Mouse (Mus musculus): ENCODE measurements around the gene Dexi. TPM values are rescaled to one million over a fixed set of nuclear protein-coding genes. Genes with fewer than 3 reads are reported as not detected.

The Dexi gene
- polyA plus RNA-seq, 1 experiment from 2014 or later, result 25.6 TPM

DNA sequence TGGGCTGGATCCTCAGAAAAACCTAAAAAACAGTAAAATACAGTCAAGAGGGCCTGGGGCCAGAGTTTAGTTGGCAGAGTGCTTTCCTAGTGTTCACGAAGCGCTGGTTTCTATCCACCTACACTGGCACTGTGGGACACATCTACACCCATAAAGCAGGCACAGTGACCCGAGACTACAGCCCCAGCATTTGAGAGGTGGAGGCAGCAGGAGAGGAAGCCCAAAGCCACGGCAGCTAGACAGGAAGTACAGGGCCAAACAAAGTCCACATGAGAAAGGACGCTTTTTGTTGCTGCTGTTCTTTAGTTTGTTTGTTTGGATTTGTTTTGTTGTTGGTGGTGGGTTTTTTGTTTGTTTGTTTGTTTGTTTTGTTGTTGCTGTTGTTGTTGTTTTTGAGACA is 6.5 kb downstream of the Dexi start:
- H3K4me1 ChIP-seq, result peaks cover 28% of the 10 kb centered on the region
- H3K9ac ChIP-seq, result no peak overlapping the region
- 0 out of 2 replicates have a peak, but pooled peaks cover 7% of the 10 kb centered on the region for H3K36me3 ChIP-seq
- H3K27ac ChIP-seq, result no peak overlapping the region
- no peak for ATAC-seq (ENCODE audit: borderline replicate concordance, extremely low read depth, low FRiP score, low TSS enrichment)
- H3K9me3 ChIP-seq, result no peaks in the 10 kb centered on the region
- WGBS, result 67% methylated on average over 5 of the region's 5 CpGs
- H3K4me2 ChIP-seq, result no peak overlapping the region
- no peak overlapping the region for H3K4me3 ChIP-seq
- no peaks in the 10 kb centered on the region for H3K27me3 ChIP-seq

DNA sequence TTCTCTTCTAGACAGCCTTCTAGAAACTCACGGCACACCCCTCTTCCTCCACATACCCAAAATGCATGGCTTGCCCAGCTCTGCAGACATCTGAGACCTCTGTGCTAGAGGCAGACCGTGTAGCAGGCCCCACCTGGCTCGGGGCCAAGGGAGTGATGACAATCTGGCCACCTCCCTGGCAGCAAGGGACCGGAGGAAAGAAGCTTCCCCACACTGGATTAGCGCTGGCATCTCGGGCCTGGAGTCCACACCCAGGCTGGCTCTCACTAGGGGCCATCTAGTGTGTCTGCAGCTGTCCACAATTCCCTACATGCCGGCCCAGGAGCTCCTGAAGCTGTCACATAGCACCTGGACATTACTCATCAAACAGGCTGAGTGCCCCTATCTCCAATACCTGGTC is 8.3 kb downstream of the Dexi start:
- Histone ChIP-seq H3K27ac (no peak overlapping the region), H3K36me3 (peaks cover 15% of the 10 kb centered on the region), H3K27me3 (no peaks in the 10 kb centered on the region), H3K4me1 (peaks cover 11% of the 10 kb centered on the region), H3K4me3 (no peak overlapping the region), H3K9ac (no peak overlapping the region), H3K4me2 (no peak overlapping the region), H3K9me3 (no peaks in the 10 kb centered on the region)
- no peak for ATAC-seq (ENCODE audit: borderline replicate concordance, extremely low read depth, low FRiP score, low TSS enrichment)
- WGBS, result 55% methylated on average over 7 of the region's 7 CpGs

DNA sequence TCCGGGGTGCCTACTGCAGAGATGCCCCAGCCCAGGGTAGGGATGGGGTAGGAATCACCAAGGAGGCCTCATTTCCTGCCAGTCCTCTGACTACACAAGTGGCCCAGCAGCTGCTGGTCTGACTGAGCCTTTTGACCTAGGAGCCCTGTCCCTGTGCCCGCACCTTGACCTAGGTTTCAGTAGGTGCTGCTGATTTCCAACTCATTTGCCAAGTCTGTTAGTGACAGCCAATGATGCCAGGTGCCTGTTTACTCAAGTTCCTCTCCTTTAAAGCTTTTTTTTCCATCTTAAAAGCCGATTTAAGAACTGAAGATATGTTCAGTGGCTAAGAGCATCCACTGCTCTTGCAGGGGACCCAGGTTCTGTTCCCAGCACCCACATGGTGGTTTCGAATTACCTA is 9.1 kb downstream of the Dexi start:
- Histone ChIP-seq H3K4me3 (no peak overlapping the region), H3K36me3 (peaks cover 17% of the 10 kb centered on the region), H3K4me2 (no peak overlapping the region), H3K9me3 (no peaks in the 10 kb centered on the region), H3K27me3 (no peaks in the 10 kb centered on the region), H3K9ac (no peak overlapping the region), H3K27ac (no peak overlapping the region), H3K4me1 (peaks cover 4% of the 10 kb centered on the region; the same call in 1 of the 2 replicates)
- WGBS, result 90% methylated on average over 4 of the region's 4 CpGs
- no peak for ATAC-seq (ENCODE audit: borderline replicate concordance, extremely low read depth, low FRiP score, low TSS enrichment)

DNA sequence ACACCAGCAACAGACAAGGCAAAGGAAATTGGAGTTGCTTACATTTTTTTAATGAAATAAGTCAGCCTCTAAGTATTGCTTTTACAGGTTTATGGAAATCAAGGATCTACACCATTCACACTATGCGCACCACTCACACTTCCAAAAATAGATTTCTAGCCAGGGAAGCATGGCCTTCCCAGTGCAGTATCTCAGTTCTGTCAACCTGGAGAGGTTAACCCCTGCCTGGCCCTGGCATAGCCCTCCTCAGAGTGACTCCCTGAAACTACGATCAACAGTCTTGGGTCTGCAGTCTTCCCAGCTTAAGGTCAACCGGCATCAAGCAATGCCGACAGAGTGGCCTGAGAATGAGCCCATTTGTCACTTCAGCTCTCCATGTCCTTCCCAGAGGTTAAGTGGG is 12.7 kb downstream of the Dexi start:
- Histone ChIP-seq H3K27ac (no peak overlapping the region), H3K9me3 (no peaks in the 10 kb centered on the region), H3K36me3 (peaks cover 17% of the 10 kb centered on the region), H3K4me3 (no peak overlapping the region), H3K27me3 (no peaks in the 10 kb centered on the region), H3K9ac (no peak overlapping the region), H3K4me1 (no peaks in the 10 kb centered on the region), H3K4me2 (no peak overlapping the region)
- WGBS, result 84% methylated on average over 4 of the region's 4 CpGs
- no peak for ATAC-seq (ENCODE audit: borderline replicate concordance, extremely low read depth, low FRiP score, low TSS enrichment)

DNA sequence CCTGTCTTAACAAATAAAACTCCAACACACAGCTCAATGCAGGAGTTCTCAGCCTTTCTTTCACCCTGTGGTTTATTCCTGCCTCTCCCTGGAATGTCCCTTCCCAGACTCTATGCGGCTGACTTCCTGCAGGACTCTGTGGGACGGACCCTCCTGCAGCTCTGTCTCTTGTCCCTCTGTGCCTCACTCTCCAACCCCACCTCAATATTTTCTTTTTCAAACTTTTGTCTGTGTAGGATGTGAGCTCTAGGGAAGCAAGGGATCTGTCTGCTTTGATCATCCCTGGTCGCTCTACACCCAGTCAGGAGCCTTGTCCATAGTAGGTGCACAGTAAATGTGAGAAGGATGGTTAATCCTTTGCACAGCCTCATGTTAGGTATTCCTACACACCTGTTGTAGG is 14.5 kb downstream of the Dexi start:
- H3K4me1 ChIP-seq, result no peaks in the 10 kb centered on the region
- H3K4me2 ChIP-seq, result no peak overlapping the region
- no peaks in the 10 kb centered on the region for H3K9me3 ChIP-seq
- no peak overlapping the region for H3K9ac ChIP-seq
- ATAC-seq (ENCODE audit: borderline replicate concordance, extremely low read depth, low FRiP score, low TSS enrichment), result no peak
- no peak overlapping the region for H3K4me3 ChIP-seq
- 78% methylated on average over 3 of the region's 3 CpGs for WGBS
- no peak overlapping the region for H3K27ac ChIP-seq
- H3K36me3 ChIP-seq, result peaks cover 14% of the 10 kb centered on the region
- H3K27me3 ChIP-seq, result no peaks in the 10 kb centered on the region

DNA sequence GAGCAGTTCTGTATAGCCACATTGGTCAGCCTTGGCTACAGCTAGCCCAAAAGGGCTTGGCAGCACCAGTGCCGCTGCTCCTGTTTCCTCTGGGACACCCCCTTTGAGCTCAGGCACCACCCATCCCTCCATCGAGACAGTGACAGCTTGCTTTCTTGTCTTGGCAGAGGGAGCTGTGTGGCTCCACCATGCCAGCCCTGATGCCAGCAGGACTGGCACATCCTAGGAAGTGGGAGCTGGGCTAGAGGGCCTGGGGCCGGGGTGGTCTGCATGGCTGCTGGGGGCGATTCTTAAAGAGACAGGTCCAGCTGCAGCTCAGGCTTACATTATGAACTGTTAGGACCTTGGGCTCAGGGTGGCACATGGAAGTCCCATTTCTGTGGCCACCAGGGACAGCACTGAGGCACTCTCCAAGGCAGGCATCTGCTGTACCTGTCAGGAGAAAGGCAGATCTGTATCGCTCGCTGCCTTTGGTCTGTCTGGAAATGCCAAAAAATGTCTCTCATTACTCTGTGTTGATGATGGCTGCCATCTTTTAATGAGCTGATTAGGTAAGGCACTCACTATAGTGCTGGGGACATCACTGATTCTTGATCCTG is 15.7 kb downstream of the Dexi start:
- no peak overlapping the region for H3K27ac ChIP-seq
- 79% methylated on average over 6 of the region's 6 CpGs for WGBS
- no peak for ATAC-seq (ENCODE audit: borderline replicate concordance, extremely low read depth, low FRiP score, low TSS enrichment)
- H3K4me1 ChIP-seq, result no peaks in the 10 kb centered on the region
- no peak overlapping the region for H3K4me2 ChIP-seq
- peaks cover 14% of the 10 kb centered on the region for H3K36me3 ChIP-seq
- no peaks in the 10 kb centered on the region for H3K9me3 ChIP-seq
- H3K27me3 ChIP-seq, result no peaks in the 10 kb centered on the region
- H3K4me3 ChIP-seq, result no peak overlapping the region
- no peak overlapping the region for H3K9ac ChIP-seq

DNA sequence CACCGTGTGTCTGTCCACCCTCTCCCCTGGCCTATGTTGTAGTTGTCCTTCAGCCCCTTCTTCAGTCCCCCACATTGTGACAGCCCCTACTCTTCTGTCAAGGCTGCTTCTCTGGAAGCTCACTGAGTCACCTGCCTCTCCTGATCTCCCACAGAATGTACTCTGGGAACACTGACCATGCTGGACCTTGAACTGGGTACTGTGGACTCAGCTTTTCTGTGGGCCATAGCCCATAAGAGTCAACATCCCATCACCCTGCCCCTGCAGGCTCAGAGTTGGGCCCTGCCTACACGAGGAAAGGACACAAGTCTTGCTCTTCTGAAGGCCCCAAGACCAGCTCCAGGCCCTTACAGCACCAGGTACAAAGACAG is 17.3 kb downstream of the Dexi start:
- Histone ChIP-seq H3K9ac (no peak overlapping the region), H3K9me3 (no peaks in the 10 kb centered on the region), H3K27me3 (no peaks in the 10 kb centered on the region), H3K27ac (no peak overlapping the region), H3K4me3 (no peak overlapping the region), H3K4me2 (no peak overlapping the region), H3K4me1 (no peaks in the 10 kb centered on the region), H3K36me3 (peaks cover 10% of the 10 kb centered on the region)
- no peak for ATAC-seq (ENCODE audit: borderline replicate concordance, extremely low read depth, low FRiP score, low TSS enrichment)
- 42% methylated on average over 2 of the region's 2 CpGs for WGBS

DNA sequence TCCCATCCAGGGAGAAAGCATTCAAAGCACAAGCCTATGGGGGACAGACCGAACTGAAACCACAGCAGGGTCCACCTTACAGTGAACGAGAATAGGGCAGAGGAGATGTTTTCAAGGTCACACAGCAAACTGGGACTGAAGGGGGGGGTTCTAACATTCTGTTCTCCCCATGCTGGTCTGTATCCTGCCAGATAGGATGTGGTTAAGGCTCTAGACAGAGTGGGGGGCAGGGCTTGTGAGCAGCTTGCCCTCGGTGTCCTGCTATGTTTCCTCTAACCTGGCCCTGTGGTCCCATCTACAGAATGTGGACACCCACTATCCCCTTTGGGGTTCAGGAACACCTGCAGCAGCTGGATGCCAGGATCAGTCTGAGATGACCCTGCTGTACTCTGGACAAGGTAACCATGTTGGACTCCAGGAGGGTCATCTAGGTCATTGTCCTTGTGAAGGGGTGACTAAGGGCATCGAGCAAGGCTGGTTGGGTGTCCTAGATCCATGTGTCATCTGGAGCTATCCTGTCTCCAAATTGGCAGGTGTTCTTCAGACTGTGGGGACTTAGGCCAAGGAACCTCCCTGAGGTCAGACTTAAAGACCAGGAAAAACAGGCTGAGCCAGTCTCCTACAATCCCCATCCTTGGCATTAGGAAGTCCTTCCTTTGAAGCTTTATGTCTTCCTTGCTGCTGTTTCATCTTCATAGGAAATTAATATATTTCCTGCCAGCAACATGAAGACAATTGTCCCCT is 17.8 kb downstream of the Dexi start:
- no peak for ATAC-seq (ENCODE audit: borderline replicate concordance, extremely low read depth, low FRiP score, low TSS enrichment)
- no peak overlapping the region for H3K9ac ChIP-seq
- no peaks in the 10 kb centered on the region for H3K4me1 ChIP-seq
- 77% methylated on average over 4 of the region's 4 CpGs for WGBS
- H3K36me3 ChIP-seq, result peaks cover 6% of the 10 kb centered on the region
- H3K27ac ChIP-seq, result no peak overlapping the region
- H3K27me3 ChIP-seq, result no peaks in the 10 kb centered on the region
- no peak overlapping the region for H3K4me2 ChIP-seq
- H3K9me3 ChIP-seq, result no peaks in the 10 kb centered on the region
- no peak overlapping the region for H3K4me3 ChIP-seq

DNA sequence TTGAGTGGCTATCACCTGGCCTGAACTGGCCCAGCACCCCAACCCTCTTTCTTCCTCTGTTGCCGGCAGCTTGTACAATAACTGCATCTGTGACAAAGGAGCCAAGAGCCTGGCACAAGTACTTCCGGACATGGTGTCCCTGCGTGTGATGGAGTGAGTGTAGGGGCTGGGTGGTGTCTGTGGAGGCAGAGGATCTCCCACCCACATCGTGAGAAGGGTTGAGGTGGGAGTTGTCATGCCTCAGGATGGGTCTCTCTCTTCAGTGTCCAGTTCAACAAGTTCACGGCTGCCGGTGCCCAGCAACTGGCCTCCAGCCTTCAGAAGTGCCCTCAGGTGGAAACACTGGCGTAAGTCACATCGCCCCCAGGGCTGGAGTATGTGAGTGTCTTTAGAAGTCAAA is 19.2 kb downstream of the Dexi start:
- H3K9me3 ChIP-seq, result no peaks in the 10 kb centered on the region
- no peak overlapping the region for H3K4me2 ChIP-seq
- 79% methylated on average over 8 of the region's 8 CpGs for WGBS
- no peak overlapping the region for H3K27ac ChIP-seq
- H3K4me1 ChIP-seq, result no peaks in the 10 kb centered on the region
- H3K4me3 ChIP-seq, result no peak overlapping the region
- H3K27me3 ChIP-seq, result no peaks in the 10 kb centered on the region
- no peak overlapping the region for H3K9ac ChIP-seq
- H3K36me3 ChIP-seq, result no peaks in the 10 kb centered on the region
- no peak for ATAC-seq (ENCODE audit: borderline replicate concordance, extremely low read depth, low FRiP score, low TSS enrichment)

DNA sequence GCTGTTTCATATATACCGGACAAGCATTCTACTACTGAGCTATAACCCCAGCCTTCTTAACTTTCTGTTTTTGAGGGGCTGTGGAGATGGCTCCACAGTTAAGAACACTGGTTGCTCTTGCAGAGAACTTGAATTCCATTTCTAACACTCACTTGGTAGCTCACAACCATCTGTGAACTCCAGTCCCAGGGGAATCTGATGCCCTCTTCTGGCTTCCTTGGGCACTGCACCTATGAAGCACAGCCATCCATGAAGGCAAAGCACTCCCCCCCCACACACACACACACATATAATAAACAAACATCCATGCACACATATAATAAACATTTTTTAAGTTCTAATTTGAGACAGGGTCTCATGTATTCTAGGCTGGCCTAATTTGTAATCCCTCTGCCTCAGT is 20.0 kb downstream of the Dexi start:
- Histone ChIP-seq H3K4me2 (no peak overlapping the region), H3K27ac (no peak overlapping the region), H3K4me1 (no peaks in the 10 kb centered on the region), H3K36me3 (no peaks in the 10 kb centered on the region), H3K4me3 (no peak overlapping the region), H3K9me3 (no peaks in the 10 kb centered on the region), H3K27me3 (no peaks in the 10 kb centered on the region), H3K9ac (no peak overlapping the region)
- ATAC-seq (ENCODE audit: borderline replicate concordance, extremely low read depth, low FRiP score, low TSS enrichment), result no peak
- 89% methylated on average over 1 of the region's 1 CpGs for WGBS

DNA sequence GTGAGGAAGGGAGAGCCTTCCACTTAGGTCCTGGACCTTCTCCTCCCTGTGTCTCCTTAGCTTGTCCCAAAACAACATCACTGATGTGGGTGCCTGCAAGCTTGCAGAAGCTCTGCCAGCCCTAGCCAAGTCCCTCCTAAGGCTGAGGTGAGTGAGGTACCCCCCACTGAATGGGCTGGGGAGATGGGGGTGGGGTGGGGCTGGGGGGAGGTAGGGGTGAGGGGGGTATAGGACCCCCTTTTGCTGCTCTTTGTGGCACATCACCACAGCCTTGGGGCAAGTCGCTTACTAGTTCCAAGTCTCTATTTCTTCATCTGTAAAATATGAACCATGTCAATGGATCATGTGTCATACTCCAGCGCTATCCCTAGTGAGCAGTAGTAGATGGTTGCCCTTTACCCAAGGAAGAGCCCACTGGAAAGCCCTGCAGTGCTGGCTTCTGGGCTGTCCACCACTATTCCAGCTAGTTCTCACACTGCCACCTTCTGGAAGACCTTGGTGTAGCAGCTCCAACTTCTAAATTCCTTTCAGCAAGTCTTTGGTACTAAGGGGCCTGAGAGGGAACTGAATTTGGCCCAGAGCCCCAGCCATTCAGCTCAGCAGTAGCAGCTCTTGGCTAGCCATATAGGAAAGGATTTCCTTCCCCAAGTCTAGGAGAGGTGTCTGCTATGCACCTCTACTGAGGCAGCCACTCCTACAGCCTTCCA is 21.8 kb downstream of the Dexi start:
- Histone ChIP-seq H3K9ac (no peak overlapping the region), H3K4me1 (no peaks in the 10 kb centered on the region), H3K36me3 (no peaks in the 10 kb centered on the region), H3K4me2 (no peak overlapping the region), H3K9me3 (no peaks in the 10 kb centered on the region), H3K27ac (no peak overlapping the region), H3K27me3 (no peaks in the 10 kb centered on the region), H3K4me3 (no peak overlapping the region)
- ATAC-seq (ENCODE audit: borderline replicate concordance, extremely low read depth, low FRiP score, low TSS enrichment), result peak; percentile 60; the same call in 1 of the 2 replicates
- WGBS, result 41% methylated on average over 2 of the region's 2 CpGs

DNA sequence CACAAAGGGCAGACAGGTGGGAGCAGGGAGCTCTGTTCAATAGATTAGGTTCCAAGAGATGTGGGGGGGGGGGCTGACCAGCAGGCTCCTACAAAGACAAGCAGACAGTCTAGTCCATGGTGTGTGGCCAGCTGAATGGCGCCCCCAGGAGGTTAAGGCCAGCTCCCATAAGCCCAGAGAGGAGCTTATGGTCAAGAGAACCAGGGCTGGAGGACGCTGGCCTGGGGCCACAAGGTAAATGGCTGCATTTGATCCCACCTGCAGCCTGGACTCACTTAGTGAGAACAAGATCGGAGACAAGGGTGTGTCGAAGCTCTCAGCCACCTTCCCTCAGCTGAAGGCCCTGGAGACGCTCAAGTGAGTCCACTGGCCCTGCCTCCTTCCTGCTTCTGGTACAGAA is 24.8 kb downstream of the Dexi start:
- H3K27me3 ChIP-seq, result no peaks in the 10 kb centered on the region
- H3K27ac ChIP-seq, result no peak overlapping the region
- 46% methylated on average over 5 of the region's 5 CpGs for WGBS
- H3K9me3 ChIP-seq, result no peaks in the 10 kb centered on the region
- H3K4me2 ChIP-seq, result no peak overlapping the region
- H3K36me3 ChIP-seq, result no peaks in the 10 kb centered on the region
- H3K4me3 ChIP-seq, result no peak overlapping the region
- no peak overlapping the region for H3K9ac ChIP-seq
- H3K4me1 ChIP-seq, result no peaks in the 10 kb centered on the region
- no peak for ATAC-seq (ENCODE audit: borderline replicate concordance, extremely low read depth, low FRiP score, low TSS enrichment)
